Mouse (Mus musculus) lung, adult 2 months (tissue): ENCODE data around the gene Pdcd11. TPM values are rescaled to one million over a fixed set of nuclear protein-coding genes. Genes with fewer than 3 reads are reported as not detected.
A peak's percentile ranks its signal among the peaks of the same experiment; 100 is the strongest.

ENCODE experiments used
- DNase-seq: peaks from one replicate; pipeline ENCODE4 v3.0.0; 2022
- H3K4me1 ChIP-seq: fragments of 200-500 bp; 2 replicates; pipeline ENCODE4 v1.6.1; 2011; ENCODE audit warnings: low read length; ENCODE audit not compliant: control insufficient read depth, insufficient read depth
- H3K4me3 ChIP-seq: fragments of 200-500 bp; replicated peaks from 2 replicates; pipeline ENCODE3; 2011; ENCODE audit warnings: low read depth, mild to moderate bottlenecking, control low read depth, low read length; ENCODE audit errors: extremely low read depth
- CTCF ChIP-seq: fragments of 200-500 bp; IDR thresholded peaks from 2 replicates; pipeline ENCODE4 v1.5.1; 2011; ENCODE audit warnings: mild to moderate bottlenecking, low read length, control low read depth; ENCODE audit not compliant: insufficient read depth
- POLR2A ChIP-seq: fragments of 200-500 bp; IDR thresholded peaks from 2 replicates; pipeline ENCODE4 v1.6.1; 2011; ENCODE audit warnings: low read depth, mild to moderate bottlenecking, control low read depth, low read length, borderline replicate concordance; ENCODE audit errors: extremely low read depth
- WGBS: fragments of 180-500 bp; shearing (Covaris S2); methylation state at CpG from one replicate; pipeline ENCODE4 v1.1.7; 2018; 5-methylcytosine and 5-hydroxymethylcytosine counted together
- polyA plus RNA-seq: library from polyadenylated mRNA; depleted of rRNA; stranded (reverse); fragments of >200 nt; gene quantifications from 2 replicates; pipeline ENCODE4 v1.2.3, GENCODE M21; 2012; rRNA removed

The Pdcd11 gene
- polyA plus RNA-seq, 1 experiment: 9.0 TPM

GRCm38 (mm10) chr19:47179272-47179809 lies 88.8 kb downstream of the Pdcd11 start:
- TF ChIP-seq POLR2A: no peak
- no peak for TF ChIP-seq CTCF
- DNase-seq: no peak
- no peaks in the 10 kb centered on the region; the same call in 1 of the 2 replicates for H3K4me1 ChIP-seq
- WGBS: 3% methylated on average over 42 of the region's 42 CpGs
- H3K4me3 ChIP-seq: peak overlapping the region; percentile 50

- Histone ChIP-seq H3K4me3 (no peak overlapping the region), H3K4me1 (no peaks in the 10 kb centered on the region; the same call in 1 of the 2 replicates)
- TF ChIP-seq POLR2A (no peak), CTCF (no peak)
- no peak for DNase-seq
- WGBS: 41% methylated on average over 8 of the region's 8 CpGs
These were observed 89.4 kb downstream of the Pdcd11 start for GRCm38 (mm10) chr19:47180011-47180410.

Other genes starting within 250 kb of the Pdcd11 start
- 0.04 TPM in 1 of 2 replicates, not detected in the other for gene Ina, start 76.1 kb upstream of the Pdcd11 start, polyA plus RNA-seq
- 11.1 and 17.5 TPM in 2 replicates for gene Nt5c2, start 75.6 kb upstream of the Pdcd11 start, polyA plus RNA-seq
- gene Pcgf6, start 39.9 kb upstream of the Pdcd11 start, polyA plus RNA-seq: 3.9 and 4.7 TPM in 2 replicates
- 2.1 and 2.3 TPM in 2 replicates for gene Taf5, start 23.0 kb upstream of the Pdcd11 start, polyA plus RNA-seq
- 31.2 and 68.8 TPM in 2 replicates for gene Usmg5, start 121 bp upstream of the Pdcd11 start, polyA plus RNA-seq
- gene Calhm2, start 47.5 kb downstream of the Pdcd11 start, polyA plus RNA-seq: 23.7 and 25.8 TPM in 2 replicates
- not detected in 2 replicates for gene Calhm1, start 53.5 kb downstream of the Pdcd11 start, polyA plus RNA-seq
- not detected in 2 replicates for gene Calhm3, start 67.0 kb downstream of the Pdcd11 start, polyA plus RNA-seq
- gene Neurl1a, start 88.1 kb downstream of the Pdcd11 start, polyA plus RNA-seq: 8.3 and 10.1 TPM in 2 replicates